Mouse (Mus musculus) olfactory bulb, adult 2 months (tissue): ENCODE measurements at regions not wholly inside any gene's neighbourhood (a gene's known extent, or its start where the extent isn't known, plus 50 kb on each side); places are given as distances from the start of the nearest gene placed in this dataset.

Experiments
- CTCF ChIP-seq: fragments of 200-500 bp; IDR thresholded peaks from 2 replicates; pipeline ENCODE4 v1.5.1; 2012; ENCODE audit warnings: low read depth, mild to moderate bottlenecking, low read length, moderate library complexity; ENCODE audit not compliant: insufficient read depth
- POLR2A ChIP-seq: fragments of 200-500 bp; IDR thresholded peaks from 2 replicates; pipeline ENCODE4 v1.6.1; 2012; ENCODE audit warnings: mild to moderate bottlenecking, low read depth, low read length, moderate library complexity; ENCODE audit not compliant: insufficient read depth

DNA sequence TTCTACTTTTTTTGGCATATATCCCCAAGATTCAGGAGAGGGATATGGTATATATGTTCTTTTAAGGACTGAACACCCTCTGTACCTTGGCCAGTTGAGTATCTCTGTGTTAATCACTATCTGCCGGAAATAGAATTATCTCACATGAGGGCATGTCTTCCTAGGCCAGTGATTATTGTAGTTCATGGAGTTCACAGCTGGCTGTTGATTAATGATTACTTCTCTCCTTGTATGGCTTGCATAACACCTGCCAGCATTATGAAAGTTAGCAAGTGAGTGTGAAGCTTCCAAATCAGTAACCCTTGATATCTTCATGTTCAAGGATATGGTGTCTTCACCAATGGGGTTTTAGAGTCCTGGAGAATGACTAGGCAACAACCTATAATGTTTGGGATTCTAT is 488.0 kb upstream of the Gm21961 start:
- TF ChIP-seq POLR2A (no peak), CTCF (no peak)
